Mouse (Mus musculus) v-Abl transformed pro-B cells (cell line): Measurements from ENCODE around the gene Sptbn4.

ENCODE experiments used
- in situ Hi-C, 2 experiments: fragments of 400-800 bp; cut with MboI; formaldehyde crosslinking; loops; one replicate each; pipeline ENCODE4 v1.15.1; 2025; ENCODE audit not compliant: unreplicated experiment in 2 of 2

The Sptbn4 gene

DNA sequence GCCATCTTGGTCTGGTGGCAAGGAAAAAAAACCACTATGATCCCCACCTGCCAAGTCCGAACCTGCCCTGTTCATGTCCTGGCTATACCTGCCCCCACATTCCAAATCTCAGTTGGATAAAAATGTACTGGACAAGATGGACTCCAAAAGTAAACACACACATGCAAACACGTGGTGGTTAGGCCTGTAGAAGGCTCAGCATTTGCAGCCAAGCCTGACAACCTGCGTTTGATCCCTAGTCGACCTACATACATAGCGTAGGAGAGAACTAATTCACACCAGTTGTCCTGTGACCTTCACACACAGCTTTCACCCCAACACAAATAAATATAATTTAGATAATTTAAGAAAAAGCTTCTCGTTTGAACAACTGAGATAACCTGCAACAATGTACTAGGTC is 86.7 kb downstream of the Sptbn4 start:
- in situ Hi-C loops: no loop called here

DNA sequence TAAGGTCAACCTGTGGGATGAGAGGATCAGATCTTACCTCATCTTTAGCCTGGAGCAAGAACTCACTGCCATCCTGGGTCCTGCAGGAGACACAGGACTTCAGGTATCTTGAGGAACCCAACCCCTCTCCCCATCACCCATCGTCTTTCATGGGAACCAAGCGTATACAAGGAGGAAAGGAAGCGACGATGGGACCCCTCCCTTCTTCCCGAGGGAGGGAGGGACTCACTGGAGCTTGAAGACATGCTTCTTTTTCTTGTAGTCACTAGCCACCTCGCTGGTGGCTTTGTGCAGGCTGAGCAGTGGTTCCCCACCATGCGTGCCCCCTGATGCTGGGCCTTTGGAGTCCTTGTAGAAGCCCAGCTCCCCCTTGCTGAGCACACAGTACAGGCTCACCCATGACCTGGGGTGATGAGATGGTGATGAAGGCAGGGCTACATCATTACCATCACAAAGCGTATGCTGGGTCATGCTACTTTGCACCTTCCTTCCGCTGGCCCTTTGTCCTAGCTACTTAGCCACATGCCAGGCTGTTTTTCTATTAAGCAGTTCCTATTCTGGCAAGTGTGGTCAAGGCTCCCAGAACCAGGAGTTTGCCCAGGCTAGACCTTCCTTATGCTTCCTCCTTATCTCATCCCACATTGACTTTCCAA is 87.7 kb downstream of the Sptbn4 start:
- in situ Hi-C loops: loop anchor here (5.0 kb wide), 1 partner anchor 87 kb away; the partner anchor contains the start of genes Blvrb (in 2 of the 2) and Sptbn4 (in 2 of the 2)

DNA sequence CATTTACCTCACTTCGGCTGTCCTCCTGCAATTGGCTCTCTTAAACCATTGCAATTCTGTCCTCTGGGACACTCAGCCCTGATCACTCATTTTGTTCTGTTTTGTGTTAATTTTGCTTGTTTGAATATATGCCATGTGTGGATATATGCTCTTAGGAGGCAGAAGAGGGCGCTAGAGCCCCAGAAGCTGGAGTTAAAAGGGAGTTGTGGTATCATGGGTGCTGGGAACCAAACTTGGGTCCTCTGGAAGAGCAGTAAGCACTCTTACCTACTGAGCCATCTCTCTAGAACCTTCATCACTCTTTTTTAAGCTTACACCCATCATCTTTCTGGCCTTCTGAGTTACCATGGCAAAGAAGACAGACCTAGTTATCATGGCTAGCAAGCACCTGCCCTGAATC is 88.3 kb downstream of the Sptbn4 start:
- in situ Hi-C loops: loop anchor here (5.0 kb wide), 1 partner anchor 88 kb away; the partner anchor contains the start of genes Blvrb (in 2 of the 2) and Sptbn4 (in 2 of the 2)

DNA sequence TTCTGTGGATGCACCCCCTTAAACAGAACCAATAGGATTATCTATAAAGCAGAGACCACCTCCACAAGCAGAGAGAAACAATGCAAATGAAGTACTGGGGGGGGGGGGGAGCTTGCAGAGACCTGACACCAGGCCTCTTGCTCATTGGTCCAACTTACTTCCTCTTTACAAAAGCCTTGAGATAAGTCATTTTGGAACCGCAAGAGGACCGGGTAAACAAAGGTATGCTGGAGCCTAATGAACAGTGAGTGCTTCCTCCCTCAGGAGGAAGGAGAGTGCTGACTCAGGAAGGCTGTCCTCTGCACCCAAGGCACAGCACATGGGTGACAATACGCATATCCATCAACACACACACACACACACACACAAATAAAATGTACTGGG is 89.9 kb downstream of the Sptbn4 start:
- in situ Hi-C loops: loop anchor here (5.0 kb wide), 1 partner anchor 90 kb away; the partner anchor contains the start of genes Blvrb (in 2 of the 2) and Sptbn4 (in 2 of the 2)

DNA sequence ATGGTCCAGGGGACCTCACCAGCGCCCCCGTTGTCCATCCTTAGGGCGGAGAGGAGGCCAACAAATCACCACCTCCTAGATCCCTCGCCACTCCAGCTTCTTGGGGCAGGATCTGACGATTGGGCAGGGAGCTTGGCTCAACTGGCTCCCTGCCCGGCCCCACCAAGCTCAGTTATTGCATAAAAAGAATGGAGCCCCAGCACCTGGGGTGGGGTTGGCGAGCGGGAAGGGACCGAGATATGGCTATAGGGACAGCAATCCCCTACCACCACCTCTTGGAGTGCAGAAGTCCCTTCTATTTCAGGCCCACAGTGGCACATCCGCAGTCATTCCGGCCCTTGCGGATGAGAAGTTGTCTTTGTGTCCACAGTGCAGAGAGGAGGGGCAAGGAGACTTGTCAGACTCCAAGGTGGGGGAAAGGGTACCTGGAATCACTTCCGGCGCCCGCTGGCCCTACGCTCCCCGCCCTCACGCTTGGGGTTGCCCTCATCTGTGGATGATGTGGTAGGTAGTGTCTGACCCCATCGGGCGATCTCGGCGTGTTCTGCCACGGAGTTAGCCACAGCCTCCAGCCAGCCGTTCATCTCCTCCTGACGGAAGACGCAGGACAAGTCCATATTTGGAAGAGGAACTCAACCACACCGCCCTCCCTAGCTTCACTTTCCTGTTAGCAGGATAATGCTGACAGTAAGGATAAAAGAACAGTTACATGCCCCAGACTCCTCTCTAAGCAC is 90.5 kb downstream of the Sptbn4 start, which contains the start of gene Gm20479:
TSS of gene Gm20479 (minus strand) at position 559 of the 734 bp plus-strand sequence.
- in situ Hi-C loops: loop anchor here (5.0 kb wide), 1 partner anchor 90 kb away; the partner anchor contains the start of genes Blvrb (in 2 of the 2) and Sptbn4 (in 2 of the 2)

DNA sequence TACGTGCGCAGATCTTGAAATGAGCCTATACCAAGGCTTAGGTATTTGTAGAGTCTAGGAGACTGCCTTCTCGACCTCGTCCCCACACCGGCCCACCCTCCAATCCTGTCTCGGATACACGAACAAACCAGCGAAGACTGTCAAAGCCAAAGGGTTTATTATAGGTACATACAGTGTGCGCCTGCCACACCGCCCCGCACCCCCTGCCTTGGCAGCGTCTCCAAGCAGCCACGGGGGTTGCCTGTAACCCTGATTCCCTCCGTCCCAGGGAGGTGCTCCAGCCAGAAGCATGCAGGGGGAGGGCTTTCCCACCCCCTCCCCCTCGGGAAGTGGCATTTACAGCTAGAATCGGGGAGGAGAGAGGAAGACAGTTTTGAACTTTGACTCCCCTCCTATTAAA is 91.2 kb downstream of the Sptbn4 start:
- in situ Hi-C loops: loop anchor here (5.0 kb wide), 1 partner anchor 91 kb away; the partner anchor contains the start of genes Blvrb (in 2 of the 2) and Sptbn4 (in 2 of the 2)

DNA sequence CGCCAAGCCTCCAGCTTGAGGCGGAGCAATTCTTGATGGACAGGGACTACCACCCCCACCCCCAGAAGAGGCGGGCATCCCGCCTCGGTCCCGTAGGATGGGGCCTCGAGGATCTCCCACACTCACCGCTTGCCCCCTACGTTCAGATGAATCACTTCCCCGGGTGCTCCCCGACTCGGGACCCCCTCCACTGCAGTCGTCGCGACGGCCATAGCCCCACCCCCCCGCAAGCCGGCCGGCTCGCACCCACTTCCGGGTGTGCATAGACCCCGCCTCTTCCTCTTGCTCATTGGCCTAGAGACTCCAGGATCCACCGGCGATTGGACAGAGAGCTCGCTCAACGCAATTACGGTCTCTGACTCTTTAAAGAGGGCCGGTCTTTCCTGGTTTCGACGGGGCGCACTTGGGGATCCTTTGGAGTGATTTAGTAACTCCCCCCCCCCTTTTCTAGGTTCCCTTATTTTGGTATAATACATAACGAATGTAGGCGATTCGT is 91.7 kb downstream of the Sptbn4 start, which contains the start of gene Shkbp1:
TSS of gene Shkbp1 (minus strand) at position 275 of the 496 bp plus-strand sequence.
- in situ Hi-C loops: loop anchor here (5.0 kb wide), 1 partner anchor 92 kb away; the partner anchor contains the start of genes Blvrb (in 2 of the 2) and Sptbn4 (in 2 of the 2)

DNA sequence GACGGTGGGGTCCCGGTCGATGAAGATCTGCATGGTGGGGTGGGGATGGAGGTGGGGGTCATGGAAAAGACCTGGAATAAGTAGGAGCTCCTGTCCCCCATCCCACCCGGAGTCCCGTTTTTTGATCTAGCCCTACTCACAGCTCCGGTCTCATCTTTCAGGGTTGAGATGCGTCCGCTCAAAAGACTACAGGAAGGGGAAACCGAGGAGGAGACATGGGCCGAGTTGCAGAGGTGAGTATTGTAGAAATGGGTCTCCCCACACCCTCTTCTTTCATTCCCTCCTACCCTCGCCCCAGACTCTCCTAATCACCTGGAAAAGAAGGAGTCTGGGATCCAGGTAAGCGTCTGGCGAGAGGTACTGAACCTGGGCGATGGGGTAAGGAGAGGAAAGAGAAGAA is 92.2 kb downstream of the Sptbn4 start:
- in situ Hi-C loops: loop anchor here (5.0 kb wide), 1 partner anchor 92 kb away; the partner anchor contains the start of genes Blvrb (in 2 of the 2) and Sptbn4 (in 2 of the 2)

DNA sequence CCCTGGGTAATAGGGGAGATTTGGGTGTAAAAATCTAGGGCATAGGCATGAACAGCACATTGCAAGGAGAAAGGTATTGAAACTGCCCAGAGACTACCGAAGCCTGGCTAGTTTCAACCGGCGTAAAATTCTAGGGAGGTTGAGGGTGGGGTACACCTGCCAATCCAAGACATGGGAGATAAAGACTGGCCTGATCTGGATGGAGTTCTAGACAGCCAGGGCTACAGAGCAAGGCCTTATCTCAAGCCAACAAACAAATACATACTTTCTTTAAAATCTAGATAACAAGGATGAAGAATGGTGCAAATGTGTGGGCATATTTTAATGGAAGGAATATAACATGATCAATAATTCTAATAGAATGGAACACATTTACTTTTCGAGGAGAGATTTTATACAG is 92.7 kb downstream of the Sptbn4 start:
- in situ Hi-C loops: loop anchor here (5.0 kb wide), 1 partner anchor 93 kb away; the partner anchor contains the start of genes Blvrb (in 2 of the 2) and Sptbn4 (in 2 of the 2)

DNA sequence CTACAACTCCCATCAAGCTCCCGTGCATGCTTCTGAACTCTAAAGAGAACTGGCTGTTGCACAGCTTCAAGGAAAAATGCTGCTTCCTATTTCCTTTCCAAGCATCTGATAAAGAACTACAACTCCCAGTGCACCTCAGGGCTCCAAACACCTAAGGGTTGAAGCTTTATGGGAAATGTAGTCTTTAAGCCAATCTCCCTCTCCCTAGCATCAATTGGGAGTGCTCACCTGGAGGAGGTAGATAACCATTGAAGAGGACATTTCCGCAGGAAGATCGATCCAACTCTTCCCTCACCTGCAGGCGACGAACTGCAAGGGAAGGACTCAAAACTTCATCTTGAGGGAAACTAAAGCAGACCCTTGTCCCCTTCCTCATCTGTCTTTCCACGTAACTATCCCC is 93.3 kb downstream of the Sptbn4 start:
- in situ Hi-C loops: no loop called here

DNA sequence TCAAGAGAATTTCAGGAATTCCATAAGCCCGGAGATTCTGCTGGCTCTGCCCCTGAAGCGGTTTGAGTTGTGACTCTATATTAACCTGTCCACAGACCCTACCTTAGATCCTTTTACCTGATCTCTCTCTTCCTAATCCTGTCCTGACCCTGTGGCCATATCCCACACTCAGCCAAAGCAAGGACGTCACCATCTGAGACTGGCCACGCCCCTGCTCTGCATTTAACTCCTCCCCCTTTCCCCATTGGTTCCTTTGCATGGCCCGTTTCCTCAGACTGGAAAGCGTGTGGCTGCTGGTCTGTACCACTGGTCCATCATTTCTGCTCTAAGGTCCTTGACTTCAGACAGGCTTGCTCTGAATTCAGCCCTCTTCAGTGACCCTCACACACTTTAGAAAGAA is 102.0 kb downstream of the Sptbn4 start:
- in situ Hi-C loops: loop anchor here in 1 of 2 experiments (10.0 kb wide), 1 partner anchor 179 kb away; the partner anchor contains the start of gene Hipk4

DNA sequence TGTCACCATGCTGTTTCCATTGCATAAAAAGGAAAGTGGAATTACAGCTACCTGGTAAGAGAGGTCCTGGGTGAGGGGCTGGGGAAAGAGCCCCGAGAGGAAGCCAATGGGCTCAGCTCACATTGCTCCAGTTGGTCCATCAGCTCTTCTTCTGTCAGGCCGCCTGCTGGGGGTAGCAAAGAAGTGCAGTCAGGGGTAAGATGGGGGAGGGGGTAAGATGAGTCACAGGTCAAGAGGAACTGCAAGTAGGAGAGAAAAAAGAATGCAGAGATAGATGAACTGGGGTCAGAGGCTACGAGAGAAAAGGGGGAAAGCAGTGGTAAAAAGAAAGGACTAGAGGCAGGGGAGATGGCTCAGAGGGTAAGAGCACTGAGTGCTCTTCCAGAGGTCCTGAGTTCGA is 104.9 kb downstream of the Sptbn4 start:
- in situ Hi-C loops: loop anchor here (5.0 to 10.0 kb wide), 2 partner anchors 45 to 182 kb away; partner anchors contain the start of gene Hipk4 (in 1 of the 2)

DNA sequence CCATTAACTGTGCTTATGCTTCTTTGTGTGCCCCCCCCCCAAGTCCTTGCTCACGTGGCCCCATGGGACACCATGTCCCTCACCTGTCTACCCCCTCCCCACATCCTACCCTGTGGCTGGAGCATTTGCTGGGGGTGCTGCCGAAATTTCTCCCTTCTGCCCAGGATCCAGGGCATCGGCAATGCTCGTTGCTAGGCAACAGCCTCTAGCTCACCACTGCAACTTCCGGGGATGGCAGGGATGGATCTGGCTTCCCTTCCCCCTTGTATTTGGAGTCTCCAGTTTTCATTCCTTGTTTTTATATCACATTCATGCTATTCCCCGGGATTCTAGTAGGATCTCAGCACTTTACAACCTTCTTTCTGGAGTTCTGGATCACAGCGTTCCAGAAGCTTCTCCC is 108.0 kb downstream of the Sptbn4 start:
- in situ Hi-C loops: loop anchor here (5.0 to 10.0 kb wide), 6 partner anchors 155 to 343 kb away; partner anchors contain the start of gene Prx (in 1 of the 2)

DNA sequence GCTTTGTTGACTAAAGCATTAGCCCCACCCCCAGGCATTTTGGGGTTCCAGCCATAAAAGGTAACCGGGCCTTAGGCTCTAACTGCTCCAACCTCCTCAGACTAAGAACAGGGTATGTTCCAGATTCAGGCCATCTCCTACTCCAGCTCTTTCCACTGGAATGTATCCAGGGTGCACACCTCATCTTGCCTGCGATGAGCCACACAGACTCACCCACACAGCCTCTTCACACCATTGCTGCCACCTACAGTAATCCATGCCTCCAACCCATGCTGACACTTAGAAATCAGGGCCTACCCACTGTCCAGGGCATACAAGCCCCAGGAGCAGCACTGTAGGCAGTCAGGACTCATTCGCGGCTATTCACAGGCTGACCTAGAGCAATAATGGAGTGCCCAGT is 108.4 kb downstream of the Sptbn4 start:
- in situ Hi-C loops: loop anchor here (5.0 to 10.0 kb wide), 6 partner anchors 156 to 343 kb away; partner anchors contain the start of gene Prx (in 1 of the 2)

DNA sequence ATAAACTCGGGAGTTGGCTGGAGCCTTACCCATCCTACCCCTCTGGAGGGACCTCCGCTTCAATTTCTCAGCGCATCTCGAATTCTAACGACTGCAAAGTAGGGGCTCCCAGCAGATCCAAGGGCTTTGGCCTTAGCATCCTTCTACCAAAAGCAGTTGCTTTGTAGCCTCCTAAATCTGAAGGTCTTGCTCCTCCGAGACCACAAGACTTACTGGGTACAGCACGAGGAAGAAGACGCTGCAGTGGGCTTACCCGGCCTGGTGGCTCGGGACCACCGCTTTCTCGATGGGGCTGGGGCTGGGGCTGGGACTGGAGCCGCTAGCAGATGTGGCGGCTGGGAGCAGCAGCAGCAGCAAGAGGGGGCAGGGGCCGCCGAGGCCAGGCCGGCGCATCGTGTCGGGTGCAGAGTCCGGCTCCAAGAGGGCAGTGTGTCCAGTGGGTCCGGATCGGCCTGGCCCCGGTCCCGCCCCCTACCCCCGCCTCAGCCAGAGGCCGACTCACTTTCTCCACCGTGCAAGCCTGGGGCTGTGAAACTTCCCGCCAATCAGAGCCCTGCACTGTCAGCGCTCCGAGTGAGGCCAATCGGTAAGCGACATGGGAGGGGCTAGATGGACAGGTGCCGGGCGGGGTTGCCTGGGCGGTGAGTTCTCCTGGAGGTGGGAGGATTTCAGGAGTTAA is 110.2 kb downstream of the Sptbn4 start, which contains the start of gene Ltbp4:
TSS of gene Ltbp4 (minus strand) at position 518 of the 679 bp plus-strand sequence.
- in situ Hi-C loops: loop anchor here (5.0 to 10.0 kb wide), 6 partner anchors 157 to 345 kb away; partner anchors contain the start of gene Prx (in 1 of the 2)

DNA sequence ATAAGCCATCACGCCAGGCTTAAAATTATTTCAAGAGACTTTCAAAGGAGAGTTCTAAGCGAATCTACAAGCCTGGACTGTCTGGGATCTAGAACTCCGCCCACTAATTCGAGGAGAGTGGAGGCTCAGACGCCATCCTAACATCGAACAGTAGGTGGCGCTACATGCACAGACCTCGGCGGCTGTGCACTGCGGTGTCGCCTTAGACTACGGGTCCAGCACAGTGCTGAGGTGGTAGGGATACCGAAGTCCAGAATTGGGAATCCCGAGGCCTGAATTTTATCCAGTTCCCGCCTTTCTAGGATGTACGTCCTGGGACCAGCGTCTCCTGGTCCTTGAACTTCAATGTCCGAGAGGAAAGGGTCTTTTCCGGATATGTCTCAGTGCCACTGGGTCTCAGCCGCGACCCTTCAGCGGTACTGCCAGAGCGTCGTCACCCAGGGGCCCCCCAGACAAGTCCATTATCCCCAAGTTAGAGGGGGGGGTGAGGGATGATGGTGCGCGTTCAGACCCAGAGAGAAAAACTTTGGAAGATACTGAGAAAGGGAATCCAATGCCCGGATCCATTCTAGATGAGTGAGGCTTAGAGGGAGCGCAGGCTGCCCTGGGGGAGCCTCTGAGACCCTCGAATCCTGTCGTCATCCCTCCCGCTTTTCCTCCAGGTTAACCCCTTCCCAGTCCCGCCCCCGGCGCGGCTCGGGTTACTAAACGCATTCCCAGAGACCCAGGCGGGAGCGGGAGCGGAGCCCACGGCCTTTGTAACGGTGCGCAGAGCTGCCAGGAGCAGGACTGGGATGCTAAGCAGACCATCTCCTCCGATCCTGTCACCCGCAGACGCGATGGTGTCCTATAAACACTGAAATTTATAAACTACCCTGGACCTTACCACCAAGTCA is 111.3 kb downstream of the Sptbn4 start:
- in situ Hi-C loops: loop anchor here (5.0 to 10.0 kb wide), 6 partner anchors 159 to 346 kb away; partner anchors contain the start of gene Prx (in 1 of the 2)

DNA sequence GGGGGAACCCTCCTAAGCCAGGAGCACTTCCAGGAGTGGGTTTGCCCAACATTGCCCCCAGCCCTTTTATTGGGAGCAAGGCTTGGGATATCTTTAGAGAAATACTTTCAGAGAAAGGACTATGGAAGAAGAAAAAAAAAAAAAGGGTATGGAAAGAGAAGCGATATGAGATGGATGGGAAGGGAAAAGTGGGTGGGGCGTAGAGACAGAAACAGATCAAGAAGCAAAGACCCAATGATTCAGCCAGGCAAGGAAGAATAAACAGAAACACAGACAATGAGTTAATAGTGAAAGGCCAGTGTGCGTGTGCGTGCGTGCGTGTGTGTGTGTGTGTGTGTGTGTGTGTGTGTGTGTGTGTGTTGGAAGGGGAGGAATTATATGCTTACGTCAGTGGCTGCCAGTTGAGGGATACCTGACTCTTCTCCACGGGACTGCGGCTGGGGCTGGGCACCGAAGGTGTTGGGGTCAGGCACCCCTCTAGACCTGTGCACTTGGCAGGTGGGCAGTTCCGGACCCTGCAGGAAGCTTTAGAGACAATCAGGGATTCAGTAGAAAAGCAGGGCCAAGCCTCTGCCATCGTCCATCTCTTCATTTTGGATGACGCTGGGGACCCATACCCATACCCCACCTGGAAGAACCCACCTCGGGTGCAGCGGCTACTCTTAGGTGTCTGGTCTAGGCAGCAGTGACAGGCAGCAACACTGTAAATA is 112.3 kb downstream of the Sptbn4 start:
- in situ Hi-C loops: loop anchor here (5.0 to 10.0 kb wide), 6 partner anchors 160 to 347 kb away; partner anchors contain the start of gene Prx (in 1 of the 2)
